Comparison of ENCODE assay signal across 12 mouse cellular contexts in genomic region chr2:118775846-118776245, GRCm38 (mm10). TPM values are rescaled to one million over a fixed set of nuclear protein-coding genes. Genes with fewer than 3 reads are reported as not detected.
DNase-seq lines count a peak whose midpoint lies in the region; ATAC-seq and TF ChIP-seq lines count a peak whose summit lies in the region.
"Had no signal": no experiment of that assay in that cellular context is flagged by ENCODE, and none has a peak within 500 bp of the region (broad histone marks: within the 10 kb centered on the region; RNA-seq: fewer than 3 reads in every experiment).

No protein-coding gene starts in this region.

- no peak overlapping the region for H3K9ac ChIP-seq in kidney, embryonic 15.5 days
- H3K9ac ChIP-seq: midbrain, embryonic 15.5 days had no signal

- no peak overlapping the region for H3K4me2 ChIP-seq in kidney, embryonic 15.5 days
- H3K4me2 ChIP-seq: midbrain, embryonic 15.5 days had no signal

- peaks cover 11% of the 10 kb centered on the region for H3K4me1 ChIP-seq in kidney, embryonic 15.5 days

- 47% methylated on average over 3 of the region's 4 CpGs for WGBS in kidney, embryonic 15.5 days

- no peak overlapping the region for H3K4me3 ChIP-seq in kidney, embryonic 15.5 days (replicated peaks)
- H3K4me3 ChIP-seq: midbrain, embryonic 15.5 days had no signal

- DNase-seq in kidney, postnatal 14 days: peak; percentile 17
- DNase-seq in brain, embryonic 14.5 days (ENCODE audit: low read depth): peak; percentile 83
- peak; percentile 74 to 77 for DNase-seq in cerebellum, postnatal 25 days
- DNase-seq in left cerebral cortex, postnatal 14 days (ENCODE audit: low spot score in 2 of 2): peak; percentile 65 to 86
- DNase-seq in urinary bladder, postnatal 14 days (ENCODE audit: low spot score): no peak
- no peak for DNase-seq in kidney, adult 8-10 months
- DNase-seq: spleen, adult 18-20 months had no signal

- TF ChIP-seq CTCF in brain, embryonic 14.5 days (IDR thresholded peaks at IDR 0.05; ENCODE audit: borderline replicate concordance, extremely low read depth, insufficient read depth, insufficient read length): no peak

- ATAC-seq in kidney, embryonic 15.5 days (replicated peaks; ENCODE audit: low FRiP score): no peak
- ATAC-seq in activated CD4-positive, CD25-positive, alpha-beta regulatory T cell, adult 4 months: no peak
- ATAC-seq: midbrain, embryonic 15.5 days; Patski had no signal

- peaks cover 23% of the 10 kb centered on the region for H3K27me3 ChIP-seq in kidney, embryonic 15.5 days
- H3K27me3 ChIP-seq: midbrain, embryonic 15.5 days; Patski had no signal

- TF ChIP-seq POLR2A in brain, embryonic 14.5 days (IDR thresholded peaks at IDR 0.05; ENCODE audit: borderline replicate concordance, extremely low read depth, insufficient read depth, insufficient read length, poor library complexity, severe bottlenecking): no peak

- H3K27ac ChIP-seq in kidney, embryonic 15.5 days: no peak overlapping the region
- H3K27ac ChIP-seq: midbrain, embryonic 15.5 days had no signal

- H3K36me3 ChIP-seq in kidney, embryonic 15.5 days: no peaks in the 10 kb centered on the region
- H3K36me3 ChIP-seq: midbrain, embryonic 15.5 days had no signal

- no peaks in the 10 kb centered on the region for H3K9me3 ChIP-seq in kidney, embryonic 15.5 days (replicated peaks)
- H3K9me3 ChIP-seq: midbrain, embryonic 15.5 days had no signal

- intact Hi-C loops in left cerebral cortex, postnatal 14 days (cut with DNase I): no loop called here

RNA-seq across cellular contexts. Expression of gene Phgr1, which starts 3.3 kb away (rescaled TPM):
- polyA plus RNA-seq in kidney, embryonic 15.5 days (2015; fragmentation: Nextera tagmentation; extraction: Ambion mirVana): 1.1 TPM in 1 of 2 replicates, not detected in the other
- 0.16 TPM in 1 of 2 replicates, not detected in the other for polyA plus RNA-seq in brain, embryonic 14.5 days (2012; rRNA removed)
- total RNA-seq in left cerebral cortex, postnatal 14 days (2021): not detected
- not detected for polyA plus RNA-seq in activated CD4-positive, CD25-positive, alpha-beta regulatory T cell, adult 4 months (2017; shearing (Covaris generic))
- total RNA-seq: layer of hippocampus, postnatal 25 days had no signal
- polyA plus RNA-seq: midbrain, embryonic 15.5 days; Patski had no signal

RNA-seq across cellular contexts. Expression of gene Disp2, which starts 3.7 kb away (rescaled TPM):
- 0.40 and 2.1 TPM in 2 replicates for polyA plus RNA-seq in kidney, embryonic 15.5 days (2015; fragmentation: Nextera tagmentation; extraction: Ambion mirVana)
- polyA plus RNA-seq in brain, embryonic 14.5 days (2012; rRNA removed): 75.9 and 108 TPM in 2 replicates
- 100 to 1,000 TPM; 196 to 205 TPM for total RNA-seq in left cerebral cortex, postnatal 14 days (2021)
- under 1 TPM in 1 of 2 experiments, not detected in 1; 0.25 TPM for polyA plus RNA-seq in activated CD4-positive, CD25-positive, alpha-beta regulatory T cell, adult 4 months (2017; shearing (Covaris generic))

RNA-seq across cellular contexts. Expression of gene Ccdc9b, which starts 13.4 kb away (rescaled TPM):
- 1.0 and 1.2 TPM in 2 replicates for polyA plus RNA-seq in kidney, embryonic 15.5 days (2015; fragmentation: Nextera tagmentation; extraction: Ambion mirVana)
- 2.3 TPM in 2 replicates for polyA plus RNA-seq in brain, embryonic 14.5 days (2012; rRNA removed)
- total RNA-seq in left cerebral cortex, postnatal 14 days (2021): 1 to 10 TPM; 3.1 to 3.3 TPM
- not detected for polyA plus RNA-seq in activated CD4-positive, CD25-positive, alpha-beta regulatory T cell, adult 4 months (2017; shearing (Covaris generic))

RNA-seq across cellular contexts. Expression of gene Inafm2, which starts 30.3 kb away (rescaled TPM):
- 14.0 and 15.6 TPM in 2 replicates for polyA plus RNA-seq in kidney, embryonic 15.5 days (2015; fragmentation: Nextera tagmentation; extraction: Ambion mirVana)
- 11.1 and 11.7 TPM in 2 replicates for polyA plus RNA-seq in brain, embryonic 14.5 days (2012; rRNA removed)
- total RNA-seq in left cerebral cortex, postnatal 14 days (2021): 10 to 100 TPM; 30.8 to 33.4 TPM
- polyA plus RNA-seq in activated CD4-positive, CD25-positive, alpha-beta regulatory T cell, adult 4 months (2017; shearing (Covaris generic)): 10 to 100 TPM; 19.8 to 27.2 TPM

RNA-seq across cellular contexts. Expression of gene Knstrn, which starts 38.0 kb away (rescaled TPM):
- 120 and 124 TPM in 2 replicates for polyA plus RNA-seq in kidney, embryonic 15.5 days (2015; fragmentation: Nextera tagmentation; extraction: Ambion mirVana)
- polyA plus RNA-seq in brain, embryonic 14.5 days (2012; rRNA removed): 24.4 and 34.1 TPM in 2 replicates
- 1 to 10 TPM; 2.5 to 2.6 TPM for total RNA-seq in left cerebral cortex, postnatal 14 days (2021)
- polyA plus RNA-seq in activated CD4-positive, CD25-positive, alpha-beta regulatory T cell, adult 4 months (2017; shearing (Covaris generic)): 10 to 100 TPM; 23.7 to 30.8 TPM

Comparison
In these comparisons a context has a peak if more than half of its experiments do, and no peak if none do; other contexts are left out.
1. DNase-seq: peak in kidney, postnatal 14 days (single experiment), brain, embryonic 14.5 days (single experiment), cerebellum, postnatal 25 days (2 of 2) and left cerebral cortex, postnatal 14 days (2 of 2); none in urinary bladder, postnatal 14 days (single experiment) and kidney, adult 8-10 months (0 of 2).
2. RNA of gene Disp2, which starts 3.7 kb away (polyA plus RNA-seq): 75.9 to 108 TPM in brain, embryonic 14.5 days; 0.40 to 2.1 TPM in kidney, embryonic 15.5 days and 0.25 TPM in activated CD4-positive, CD25-positive, alpha-beta regulatory T cell, adult 4 months; every median in the first group is over 10 times any median in the second.